Mouse (Mus musculus) lung, postnatal 25 days (tissue): Measurements from ENCODE around the gene Fam192a.

ENCODE experiments used
- DNase-seq: peaks from one replicate; pipeline ENCODE4 v3.0.0; 2022; ENCODE audit warnings: low spot score

Gene Fam192a

DNA sequence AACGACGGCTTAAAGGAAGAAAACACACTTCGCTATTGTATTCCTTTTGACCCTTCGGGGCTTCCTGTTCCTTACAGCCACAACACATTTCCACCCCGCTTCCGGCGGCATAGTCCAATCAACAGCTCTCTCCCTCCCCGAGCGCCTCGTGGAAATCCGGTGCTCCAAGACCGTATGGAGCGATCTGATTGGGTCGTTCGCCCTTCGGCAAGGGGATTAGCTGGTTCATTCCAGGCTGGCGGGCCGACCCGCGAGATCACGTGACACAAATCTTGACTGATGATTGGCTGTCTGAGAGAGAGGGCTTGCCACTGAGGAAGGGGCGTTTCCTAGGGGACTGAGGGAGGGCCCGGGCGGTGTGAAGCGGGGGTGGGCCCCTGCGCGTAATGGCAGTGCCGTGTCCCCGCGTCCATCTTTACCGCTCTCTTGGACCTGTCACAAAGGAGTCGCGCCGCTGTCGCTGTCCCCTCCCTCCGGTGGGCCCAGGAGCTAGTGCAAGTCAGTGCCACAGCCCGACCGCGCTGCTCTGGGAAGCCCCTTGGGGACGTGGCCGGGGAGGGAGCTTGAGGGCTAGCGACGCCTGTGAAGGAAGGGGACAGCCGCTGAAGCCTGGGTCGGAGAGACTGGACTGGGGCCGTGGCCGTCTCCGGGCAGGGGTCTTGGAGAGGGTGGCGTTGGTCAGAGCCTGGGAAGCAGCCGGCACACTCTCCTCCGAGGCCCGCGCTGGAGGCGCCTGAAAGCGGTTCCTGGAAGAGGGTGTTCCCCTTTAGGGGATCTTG is at the start of gene Fam192a, which contains the start of gene Rspry1:
Gene Fam192a, minus strand, starts transcription at position 391 of the 779 bp plus-strand sequence.
Gene Rspry1, plus strand, starts transcription at position 331 of the 779 bp plus-strand sequence.
- peak; percentile 100 for DNase-seq

DNA sequence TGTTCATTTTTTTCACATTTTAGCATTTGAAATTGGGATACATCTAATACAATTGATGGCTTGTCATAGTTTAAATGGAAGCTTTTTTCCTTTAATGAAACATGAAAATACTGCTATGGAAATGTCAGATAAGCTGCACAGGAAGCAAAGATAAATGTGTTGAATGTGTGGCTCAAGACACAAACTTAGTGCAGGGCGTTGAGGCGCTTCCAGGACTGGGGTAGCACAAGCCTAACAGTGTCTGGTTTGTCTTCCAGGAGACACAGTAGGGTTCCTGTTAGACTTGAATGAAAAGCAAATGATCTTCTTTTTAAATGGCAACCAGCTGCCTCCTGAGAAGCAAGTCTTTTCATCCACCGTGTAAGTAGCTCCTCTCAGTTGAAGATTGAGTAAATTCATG is 47.7 kb upstream of the Fam192a start:
- no peak for DNase-seq

DNA sequence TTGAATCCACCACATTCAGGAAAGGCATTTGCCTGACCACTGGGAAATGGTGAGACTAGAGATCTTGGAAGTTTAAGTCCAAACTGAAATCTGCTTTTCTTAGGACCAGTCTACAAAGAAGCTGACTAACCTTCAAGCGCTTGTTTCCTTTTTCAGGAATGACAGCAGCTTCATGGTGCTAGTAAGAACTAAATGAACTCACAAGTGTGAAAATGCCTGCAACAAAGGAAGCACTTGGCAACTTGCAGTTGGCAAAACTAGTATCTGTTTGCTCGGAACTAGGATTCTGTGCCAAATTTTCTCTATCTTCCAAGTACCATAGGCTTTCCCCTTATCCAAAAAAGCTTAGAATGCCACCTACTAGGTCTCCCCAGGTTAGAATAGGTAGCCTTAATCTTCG is 44.4 kb upstream of the Fam192a start:
- no peak for DNase-seq

DNA sequence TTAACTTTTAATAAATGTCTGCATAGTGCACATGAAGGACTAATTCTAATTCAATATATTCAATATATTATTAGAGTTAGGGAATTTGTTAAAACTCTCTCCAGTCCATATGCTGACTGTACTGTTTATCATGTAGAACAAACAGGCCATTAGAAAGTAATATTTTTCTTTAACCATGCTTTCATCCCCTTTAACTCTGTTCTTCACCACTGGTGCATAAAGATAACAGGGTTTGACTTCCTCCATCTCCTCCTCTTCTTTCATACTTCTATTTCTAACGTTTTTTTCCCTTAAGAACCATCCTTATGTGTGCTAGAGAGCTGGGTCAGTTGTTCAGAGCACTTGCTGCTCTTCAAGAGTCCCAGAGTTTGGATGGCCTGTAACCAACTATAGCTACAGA is 43.4 kb upstream of the Fam192a start:
- DNase-seq: no peak

DNA sequence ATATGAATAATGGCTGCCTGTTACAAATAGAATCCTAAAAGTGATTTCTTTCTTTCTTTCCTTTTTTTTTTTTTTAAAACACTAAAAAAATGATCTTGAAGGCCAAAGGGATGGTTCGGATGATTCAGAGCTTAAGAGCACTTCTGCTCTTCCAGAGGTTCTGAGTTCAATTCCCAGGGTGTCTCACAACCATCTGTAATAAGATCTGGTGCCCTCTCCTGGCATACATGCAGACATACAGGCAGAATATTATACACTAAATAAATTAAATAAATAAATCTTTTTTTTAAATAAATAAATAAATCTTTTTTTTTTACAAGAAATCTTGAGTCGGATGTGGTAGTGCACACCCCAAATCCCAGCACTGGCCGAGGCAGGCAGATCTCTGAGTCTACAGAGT is 40.1 kb upstream of the Fam192a start:
- no peak for DNase-seq

DNA sequence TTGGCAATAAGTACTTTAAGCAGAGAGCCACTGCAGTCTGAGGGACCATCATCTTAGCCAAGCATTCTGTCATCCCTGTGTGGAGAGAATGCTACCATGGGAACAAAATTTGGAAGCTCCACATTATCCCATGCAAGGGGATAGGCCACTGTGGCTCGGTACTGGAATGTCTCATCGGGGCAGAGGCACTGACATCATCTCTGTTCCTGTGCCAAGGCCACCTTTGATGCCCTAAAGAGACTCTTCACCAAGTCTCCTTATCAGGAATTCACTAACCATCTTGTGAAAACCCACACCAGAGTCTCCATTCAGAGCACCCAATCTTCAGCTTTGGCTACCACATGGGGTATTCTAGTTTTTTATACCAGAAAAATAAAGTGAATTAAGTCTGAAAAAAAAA is 39.4 kb upstream of the Fam192a start:
- no peak for DNase-seq

DNA sequence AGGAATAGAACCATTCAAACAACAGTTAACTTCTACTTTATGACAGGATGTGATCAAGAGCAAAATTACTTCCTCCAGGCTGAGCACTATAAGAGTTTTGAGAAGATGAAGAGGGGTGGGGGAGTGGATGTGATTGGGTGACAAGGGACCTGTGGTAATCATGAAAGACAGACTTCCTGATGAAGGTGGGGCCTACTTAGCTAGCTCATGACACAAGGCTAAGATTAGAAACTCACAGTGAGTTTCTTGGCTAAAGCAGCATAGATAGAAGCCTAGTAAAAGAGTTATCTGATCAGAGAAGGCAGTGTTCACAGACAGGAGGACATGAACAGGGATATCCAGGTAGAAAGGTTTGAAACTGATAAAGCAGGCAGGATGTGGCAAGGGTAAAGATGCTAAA is 32.4 kb upstream of the Fam192a start:
- DNase-seq: peak; percentile 16

DNA sequence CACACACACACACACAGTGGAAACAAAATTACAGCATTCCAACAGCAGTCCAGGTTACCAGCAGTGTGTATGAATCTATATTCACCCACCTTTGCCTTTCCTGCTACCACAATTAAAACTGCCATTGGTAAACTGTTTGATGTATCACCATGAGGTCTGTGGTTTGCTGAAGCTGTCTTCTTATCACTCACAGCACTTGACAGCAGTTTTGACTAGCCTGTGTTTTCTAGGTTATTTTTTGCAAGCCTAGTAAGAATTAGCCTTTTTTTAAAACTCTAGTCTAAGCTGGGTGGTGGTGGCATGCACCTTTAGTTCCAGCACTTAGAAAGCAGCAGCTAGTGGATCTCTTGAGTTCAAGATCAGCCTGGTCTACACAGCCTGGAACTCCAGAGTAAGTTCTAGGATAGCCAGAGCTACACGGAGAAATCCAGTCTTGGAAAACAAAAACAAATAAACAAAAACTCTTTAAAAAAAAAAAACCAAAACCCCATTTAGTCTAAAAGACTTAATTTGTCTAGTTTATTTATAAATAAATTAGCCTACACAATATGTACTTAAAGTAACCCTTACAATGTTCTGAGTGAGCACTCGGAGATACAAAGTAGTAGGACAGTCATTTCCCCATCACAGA is 31.9 kb upstream of the Fam192a start:
- no peak for DNase-seq

DNA sequence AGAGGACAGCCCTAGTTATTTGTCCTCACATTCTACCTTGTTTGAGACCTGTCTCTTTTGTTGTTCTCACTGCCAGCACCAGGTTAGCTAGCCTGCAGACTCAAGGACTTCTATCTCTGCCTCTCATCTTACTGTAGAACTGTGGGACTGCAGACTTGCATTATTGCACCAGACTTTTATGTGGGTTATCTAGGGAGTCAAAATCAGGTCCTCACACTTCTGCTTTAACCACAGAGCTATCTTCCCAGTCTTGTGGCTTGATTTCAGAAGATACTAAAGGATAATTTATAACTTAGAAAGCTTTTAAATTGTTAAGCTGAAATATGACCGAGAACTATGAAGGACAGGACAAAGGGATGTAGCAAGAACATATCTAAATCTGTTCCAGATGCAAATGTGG is 23.1 kb upstream of the Fam192a start:
- no peak for DNase-seq

DNA sequence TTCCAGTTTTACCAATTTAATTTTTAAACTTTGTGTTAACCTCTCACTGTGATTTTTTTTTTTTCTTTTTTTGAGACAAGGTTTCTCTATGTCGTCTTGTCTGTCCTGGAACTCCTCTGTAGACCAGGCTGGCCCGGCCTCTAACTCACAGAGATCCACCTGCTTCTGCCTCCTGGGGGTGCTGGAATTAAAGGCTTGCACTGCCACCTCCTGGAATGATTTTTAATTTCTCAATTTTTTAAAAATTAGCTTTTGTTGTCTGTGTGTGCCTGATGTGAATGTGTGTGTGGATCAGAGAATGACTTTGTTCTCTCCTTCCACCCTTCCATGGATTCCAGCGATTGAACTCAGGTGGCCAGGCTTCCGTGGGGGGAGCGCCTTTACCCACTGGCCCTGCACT is 5.3 kb upstream of the Fam192a start:
- no peak for DNase-seq

DNA sequence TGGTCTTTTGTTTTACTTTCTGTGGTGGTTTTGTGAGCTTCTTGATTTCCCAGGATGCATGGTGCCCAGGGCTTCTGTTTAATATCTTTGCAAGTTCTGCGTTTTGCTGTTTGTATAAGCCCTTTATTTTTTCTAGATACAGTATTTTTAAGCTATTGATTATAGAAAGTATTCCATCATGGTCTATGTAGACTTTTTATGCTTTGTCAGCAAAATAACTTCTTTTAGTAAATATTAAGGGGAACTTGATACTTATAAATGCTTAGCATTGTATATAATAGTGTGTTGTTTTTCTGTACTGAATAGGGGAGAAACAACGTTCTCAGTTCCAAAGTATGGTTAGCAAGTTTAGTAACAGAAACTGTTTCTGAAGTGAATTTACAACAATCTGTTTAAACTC is 2.2 kb upstream of the Fam192a start:
- DNase-seq: no peak

DNA sequence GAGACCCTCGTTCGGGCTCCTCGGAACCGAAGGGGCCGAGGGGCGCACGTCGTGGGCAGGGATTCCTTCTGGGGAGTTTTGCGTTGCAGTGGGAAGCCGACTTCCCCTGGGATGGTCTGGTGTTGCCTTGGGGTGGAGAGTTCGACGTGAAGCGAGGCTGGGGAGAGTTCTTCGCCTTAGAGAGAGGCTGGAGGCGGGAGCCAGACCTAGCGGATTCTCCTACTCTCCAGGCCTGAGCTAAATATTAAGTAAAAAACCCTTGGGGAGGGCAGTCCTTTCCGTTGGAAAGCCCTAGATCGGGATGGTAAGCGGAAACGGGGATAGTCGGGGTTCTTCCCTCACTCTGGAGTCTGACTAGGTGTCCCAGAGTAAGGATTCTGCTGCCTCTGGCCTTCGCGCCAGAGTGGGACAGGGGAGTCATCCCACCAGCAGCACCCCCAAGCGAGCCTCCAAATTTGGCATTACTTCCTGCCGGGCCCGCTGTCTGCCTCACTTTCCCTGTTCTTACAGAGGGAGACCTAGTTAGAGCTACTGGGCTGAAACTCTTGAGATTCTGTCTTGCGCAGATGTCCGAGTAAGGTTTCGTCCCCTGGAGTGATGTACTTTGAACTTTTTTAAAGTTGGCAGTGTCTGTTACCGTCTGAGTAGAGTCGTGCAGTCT is 804 bp upstream of the Fam192a start:
- peak; percentile 3 for DNase-seq

DNA sequence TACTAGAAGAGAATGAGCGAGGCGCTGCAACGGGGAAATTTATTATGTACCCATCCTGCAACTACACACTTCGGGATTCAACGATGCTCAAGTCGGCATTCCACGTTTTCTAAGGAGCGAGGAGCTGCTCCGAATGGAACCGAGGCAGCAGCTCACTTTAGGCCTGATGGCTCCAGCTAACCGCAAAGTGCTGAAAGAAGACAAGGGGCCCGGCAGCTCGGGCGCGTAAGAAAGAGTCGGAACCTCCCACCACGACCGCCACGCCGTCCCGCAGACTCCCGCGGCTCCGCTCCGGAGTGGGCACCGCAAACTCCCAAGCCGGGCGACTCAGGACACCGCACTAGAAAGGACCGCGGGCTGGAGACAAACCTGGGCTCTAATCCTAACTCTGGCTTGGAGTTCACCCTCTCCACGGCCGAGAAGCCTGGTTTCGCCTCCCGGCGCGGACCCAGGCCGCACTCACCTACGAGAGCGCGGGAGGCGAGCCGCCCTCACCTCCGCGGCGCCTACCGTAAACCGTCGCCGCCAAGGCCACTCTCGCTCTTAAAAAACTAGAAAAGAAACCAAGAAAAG is 677 bp downstream of the Fam192a start:
- DNase-seq: peak; percentile 0

DNA sequence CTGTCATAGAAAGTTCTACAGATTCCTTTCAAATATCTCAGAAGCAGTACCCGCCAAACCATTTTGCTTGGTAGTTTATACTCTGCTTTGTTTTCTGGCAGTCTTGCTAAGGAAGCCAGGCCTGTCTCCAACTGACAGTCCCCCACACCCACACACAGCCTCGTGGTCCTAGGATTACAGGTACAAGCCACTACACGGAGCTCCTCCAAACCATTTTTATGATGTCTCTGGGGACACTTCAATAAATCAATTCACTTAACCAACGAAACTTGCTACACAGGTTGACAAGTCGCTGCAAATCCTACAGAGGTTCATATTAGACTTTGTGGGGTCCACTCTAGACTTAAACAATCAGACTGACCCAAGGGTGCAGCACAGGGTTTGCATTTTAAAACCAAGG is 1.3 kb downstream of the Fam192a start:
- DNase-seq: no peak

DNA sequence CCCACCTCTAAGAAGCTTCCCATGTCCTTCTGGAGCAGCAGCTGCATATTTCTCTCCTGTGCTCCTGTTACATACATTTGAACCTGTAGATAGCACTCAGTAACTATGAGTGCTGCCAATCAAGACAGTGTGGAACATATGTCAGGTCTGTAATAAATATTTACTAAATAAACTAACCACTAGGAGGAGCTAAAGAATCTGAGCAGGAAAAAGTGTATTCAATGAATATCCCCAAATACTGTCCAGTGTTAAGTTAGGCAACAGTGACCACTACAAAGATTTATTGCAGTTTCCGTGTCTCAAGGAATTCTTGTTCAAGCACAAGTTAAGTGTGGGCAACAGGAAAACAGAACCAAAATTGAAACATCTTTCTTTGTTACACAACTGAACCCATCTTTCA is 7.6 kb downstream of the Fam192a start:
- DNase-seq: no peak

DNA sequence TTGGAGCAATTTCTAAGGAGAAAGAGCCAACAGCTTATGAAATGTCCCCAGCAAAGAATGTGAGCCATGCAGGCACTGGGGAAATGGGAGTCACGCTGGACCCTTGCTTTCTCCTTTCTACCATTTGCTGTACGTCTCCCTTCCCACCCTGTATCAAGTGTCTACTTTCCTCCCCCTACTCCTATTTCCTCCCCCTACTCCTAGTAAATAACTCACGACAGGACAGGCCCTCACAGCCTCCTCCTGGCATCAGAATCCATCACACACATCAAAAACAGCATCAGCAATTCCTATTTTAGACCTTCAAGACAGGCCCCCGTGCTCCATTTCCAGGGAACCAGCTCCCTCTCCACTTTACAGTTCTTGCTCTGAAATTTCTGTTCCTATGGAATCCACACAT is 10.1 kb downstream of the Fam192a start:
- DNase-seq: no peak

DNA sequence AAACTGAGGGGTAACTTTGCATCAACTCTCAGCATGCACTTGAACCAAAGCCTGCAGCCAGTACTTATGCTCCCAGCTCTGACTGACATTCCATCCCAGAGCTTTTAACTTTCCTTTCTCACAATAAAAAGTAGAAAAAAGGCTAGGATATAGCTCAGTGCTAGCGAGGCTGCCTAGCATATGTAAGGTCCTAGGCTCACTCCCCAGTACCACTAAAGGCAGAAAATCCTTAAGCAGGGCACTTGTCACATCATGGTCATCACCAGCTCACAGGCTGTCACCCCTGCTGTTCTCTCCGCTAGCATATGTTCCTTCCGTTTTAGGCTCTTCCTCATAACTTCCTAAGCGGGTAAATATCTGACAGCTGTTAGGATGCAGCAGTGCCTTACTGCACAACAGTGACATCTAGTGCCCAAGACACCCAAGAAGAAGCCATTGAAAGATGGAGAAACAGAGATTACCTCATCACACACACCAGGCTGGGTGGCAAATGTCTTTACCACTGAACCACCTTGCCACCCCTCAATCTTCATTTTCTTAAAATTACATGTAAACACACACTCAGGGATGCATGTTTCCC is 17.5 kb downstream of the Fam192a start:
- DNase-seq: peak; percentile 39

DNA sequence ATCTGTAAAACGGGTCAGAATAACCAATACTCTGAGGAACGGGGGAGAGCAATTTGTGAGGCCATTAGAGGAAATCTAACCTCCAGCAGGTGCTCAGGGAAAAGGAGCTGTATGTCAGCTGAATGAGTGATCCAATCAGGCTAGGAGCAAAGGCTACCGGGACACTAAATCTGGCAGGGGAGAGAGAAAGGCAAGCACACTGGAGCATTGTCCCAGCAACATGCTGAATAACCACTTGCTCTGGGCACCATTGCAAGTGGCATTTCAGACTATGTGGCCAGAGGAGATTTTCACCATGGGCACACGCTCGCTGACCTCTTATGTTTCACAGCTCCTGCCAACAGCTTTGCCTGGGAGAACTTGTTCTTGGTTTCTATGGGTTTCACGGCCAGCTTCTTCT is 19.2 kb downstream of the Fam192a start:
- no peak for DNase-seq

DNA sequence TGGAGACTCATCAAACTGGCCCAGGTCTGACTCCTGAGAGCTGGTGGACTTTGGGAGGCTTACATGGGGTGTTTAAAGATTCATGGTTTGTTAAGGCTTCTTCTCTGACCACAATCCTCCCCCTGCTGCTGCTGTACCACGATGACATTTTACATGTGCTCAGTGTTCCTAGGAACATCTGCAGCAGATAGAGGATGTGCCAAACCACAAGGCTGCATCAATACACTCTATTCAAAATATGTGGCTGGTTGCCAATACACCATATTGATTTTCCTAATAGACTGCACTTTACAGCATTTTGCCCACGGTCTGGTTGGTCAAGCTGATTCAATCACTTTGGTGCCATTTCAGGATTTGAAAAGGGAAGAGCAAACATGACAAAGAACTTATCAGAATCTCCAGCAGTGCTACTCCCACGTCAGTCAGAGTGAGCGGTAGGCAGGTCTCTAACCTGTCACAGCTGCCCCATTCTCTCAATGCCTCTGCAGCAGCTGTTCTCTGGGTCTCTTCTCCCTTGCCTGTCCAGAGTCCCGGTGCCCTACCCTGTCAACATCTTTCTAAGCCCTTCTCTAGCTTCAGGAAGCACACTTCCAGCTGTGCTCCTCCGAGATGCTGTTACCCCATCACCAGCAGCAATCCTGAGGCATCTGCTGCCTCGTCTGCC is 19.8 kb downstream of the Fam192a start:
- DNase-seq: no peak

DNA sequence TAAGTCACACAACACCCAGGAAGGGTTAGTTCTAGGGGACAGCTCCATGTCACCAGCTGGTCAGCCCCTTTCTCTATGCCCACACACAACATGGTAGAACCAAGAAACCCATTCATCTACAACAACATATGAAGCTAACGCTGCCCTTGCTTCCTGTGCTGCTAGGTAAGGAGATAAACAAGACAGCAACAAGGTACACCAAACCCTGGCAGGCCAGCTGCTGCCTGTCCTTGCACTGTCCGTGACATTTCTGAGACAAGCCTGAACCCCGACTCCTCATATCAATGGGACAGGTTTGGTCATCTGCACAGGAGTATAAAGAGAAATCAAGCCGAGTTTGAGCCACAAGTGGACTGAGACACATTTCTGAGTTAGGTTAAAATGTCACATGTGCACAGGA is 26.6 kb downstream of the Fam192a start:
- DNase-seq: no peak

DNA sequence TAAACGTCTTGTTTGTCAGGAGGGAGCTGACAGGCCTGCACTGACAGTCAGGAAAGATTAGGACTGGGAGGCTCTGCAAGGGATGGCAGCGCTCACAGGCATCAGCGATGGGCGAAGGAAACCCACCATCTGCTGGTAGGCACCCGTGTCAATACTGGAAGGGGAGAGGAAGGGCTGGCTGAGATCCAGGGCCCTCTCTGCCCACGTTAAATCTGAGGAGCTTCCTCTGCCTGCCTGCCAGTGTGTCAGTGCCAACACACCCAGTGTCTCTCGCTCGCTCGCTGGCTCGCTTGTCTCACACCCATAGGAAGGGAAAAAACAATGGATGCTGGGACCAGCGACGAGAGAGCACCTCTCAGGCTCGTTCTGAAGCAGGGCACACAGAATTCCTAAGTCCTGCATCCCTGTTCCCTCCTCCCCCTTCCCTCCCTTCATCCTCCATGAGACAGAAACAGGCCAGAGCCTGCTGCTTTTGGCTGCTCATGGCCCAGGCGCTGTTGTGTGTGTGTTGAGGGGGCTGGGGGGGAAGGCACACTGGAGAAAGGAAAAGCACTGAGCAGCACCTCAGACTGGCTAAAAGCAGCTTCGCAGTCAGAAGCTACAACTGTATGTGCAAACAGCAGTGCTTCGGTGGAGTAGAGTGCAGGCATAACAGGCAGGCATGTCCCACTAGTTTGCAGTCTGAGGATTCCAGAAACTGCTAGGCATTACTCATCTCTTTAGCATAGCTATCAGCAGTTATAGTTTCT is 27.5 kb downstream of the Fam192a start:
- no peak for DNase-seq
